Mouse (Mus musculus): ENCODE measurements at regions not wholly inside any gene's neighbourhood (a gene's known extent, or its start where the extent isn't known, plus 50 kb on each side); places are given as distances from the start of the nearest gene placed in this dataset.

- no peak for TF ChIP-seq CTCF (IDR thresholded peaks at IDR 0.05; ENCODE audit: control insufficient read depth, insufficient read depth, low read length)
- TF ChIP-seq POLR2A (IDR thresholded peaks at IDR 0.05; ENCODE audit: borderline replicate concordance, control insufficient read depth, low read depth, low read length) = no peak
Measured at GRCm38 (mm10) chr3:127985165-127985564, 89.0 kb upstream of the Fam241a start.
